Mouse (Mus musculus) stomach, embryonic 15.5 days (tissue): ENCODE data around the gene Dctn2. TPM values are rescaled to one million over a fixed set of nuclear protein-coding genes. Genes with fewer than 3 reads are reported as not detected.
"Not testable (repeated sequence)": the region's sequence is repeated elsewhere in the genome, so short reads cannot be mapped to it uniquely, and the experiment has no call there.

Experiments
- ATAC-seq: fragments of 200-750 bp; cut with Nextera tagmentation; 2 replicates; pipeline ENCODE4 v1.8.0; 2017; ENCODE audit warnings: low read depth, moderate number of reproducible peaks, moderate TSS enrichment; ENCODE audit not compliant: insufficient read depth, low FRiP score
- H3K27ac ChIP-seq: fragments of 300-500 bp; sonication (generic); 2 replicates; pipeline ENCODE4 v1.5.1; 2015; ENCODE audit warnings: mild to moderate bottlenecking, inconsistent platforms
- H3K27me3 ChIP-seq: fragments of 300-500 bp; sonication (generic); replicated peaks from 2 replicates; pipeline ENCODE4 v1.6.1; 2015; ENCODE audit warnings: inconsistent platforms
- H3K36me3 ChIP-seq: fragments of 300-500 bp; sonication (generic); 2 replicates; pipeline ENCODE4 v1.6.1; 2015; ENCODE audit warnings: inconsistent platforms
- H3K4me1 ChIP-seq: fragments of 300-500 bp; sonication (generic); 2 replicates; pipeline ENCODE4 v1.6.1; 2015; ENCODE audit warnings: inconsistent platforms
- H3K4me2 ChIP-seq: fragments of 300-500 bp; sonication (generic); 2 replicates; pipeline ENCODE4 v1.6.1; 2015; ENCODE audit warnings: mild to moderate bottlenecking, inconsistent platforms
- H3K4me3 ChIP-seq: fragments of 300-500 bp; sonication (generic); replicated peaks from 2 replicates; pipeline ENCODE4 v1.5.1; 2015; ENCODE audit warnings: inconsistent platforms
- H3K9ac ChIP-seq: fragments of 300-500 bp; sonication (generic); 2 replicates; pipeline ENCODE4 v1.6.1; 2015; ENCODE audit warnings: inconsistent platforms
- H3K9me3 ChIP-seq: fragments of 300-500 bp; sonication (generic); 2 replicates; pipeline ENCODE4 v1.6.1; 2016; ENCODE audit warnings: inconsistent platforms
- WGBS: fragments of 180-500 bp; shearing (Covaris S2); methylation state at CpG from one replicate; pipeline ENCODE4 v1.1.7; 2015; 5-methylcytosine and 5-hydroxymethylcytosine counted together
- polyA plus RNA-seq: library from polyadenylated mRNA; unstranded; fragments of >200 nt; fragmentation: Nextera tagmentation; extraction: Ambion mirVana; gene quantifications from 2 replicates; pipeline ENCODE4 v1.2.1, GENCODE M21; 2015

The Dctn2 gene
- polyA plus RNA-seq, 1 experiment from 2014 or later: 161 TPM

DNA sequence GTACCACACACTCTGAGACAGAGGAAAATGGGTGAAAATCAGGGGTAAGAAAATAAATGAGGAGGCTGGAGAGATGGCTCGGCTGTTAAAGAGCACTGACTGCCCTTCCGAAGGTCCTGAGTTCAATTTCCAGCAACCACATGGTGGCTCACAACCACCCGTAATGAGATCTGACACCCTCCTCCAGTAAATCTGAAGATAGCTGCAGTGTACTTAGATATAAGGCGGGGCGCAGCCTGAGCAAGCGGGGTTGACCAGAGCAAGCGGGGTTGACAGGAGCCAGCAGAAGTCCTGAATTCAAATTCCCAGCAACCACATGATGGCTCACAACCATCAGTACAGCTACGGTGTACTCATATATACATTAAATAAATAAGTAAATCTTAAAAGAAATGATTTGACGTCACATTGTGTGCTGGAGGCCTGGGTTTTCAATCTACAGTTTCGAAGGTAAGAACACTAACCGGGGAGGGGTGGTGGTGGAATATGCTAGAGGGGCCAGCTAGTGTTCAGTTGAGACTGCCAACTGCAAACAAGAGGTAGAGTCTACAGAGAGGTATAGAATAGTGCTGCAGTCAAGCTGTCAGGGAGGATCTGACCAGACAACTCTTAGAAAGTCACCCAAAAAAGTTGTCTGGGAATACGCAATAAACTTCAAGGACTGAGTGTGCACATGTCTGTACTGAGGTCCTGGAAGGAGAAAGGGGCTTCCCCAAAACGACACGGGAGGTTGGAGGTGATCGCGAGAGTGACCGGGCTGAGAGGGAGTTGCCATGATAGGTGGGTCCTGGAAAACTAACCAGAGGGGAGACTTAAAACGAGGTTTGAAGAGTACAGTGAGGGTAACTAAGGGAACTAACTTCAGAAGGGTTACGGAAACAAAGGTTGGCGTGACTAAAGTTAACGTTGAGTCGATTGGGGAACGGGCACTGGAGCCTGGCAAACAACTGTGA lies 44.6 kb downstream of the Dctn2 start:
- 31% methylated on average over 23 of the region's 23 CpGs for whole genome bisulfite sequencing

DNA sequence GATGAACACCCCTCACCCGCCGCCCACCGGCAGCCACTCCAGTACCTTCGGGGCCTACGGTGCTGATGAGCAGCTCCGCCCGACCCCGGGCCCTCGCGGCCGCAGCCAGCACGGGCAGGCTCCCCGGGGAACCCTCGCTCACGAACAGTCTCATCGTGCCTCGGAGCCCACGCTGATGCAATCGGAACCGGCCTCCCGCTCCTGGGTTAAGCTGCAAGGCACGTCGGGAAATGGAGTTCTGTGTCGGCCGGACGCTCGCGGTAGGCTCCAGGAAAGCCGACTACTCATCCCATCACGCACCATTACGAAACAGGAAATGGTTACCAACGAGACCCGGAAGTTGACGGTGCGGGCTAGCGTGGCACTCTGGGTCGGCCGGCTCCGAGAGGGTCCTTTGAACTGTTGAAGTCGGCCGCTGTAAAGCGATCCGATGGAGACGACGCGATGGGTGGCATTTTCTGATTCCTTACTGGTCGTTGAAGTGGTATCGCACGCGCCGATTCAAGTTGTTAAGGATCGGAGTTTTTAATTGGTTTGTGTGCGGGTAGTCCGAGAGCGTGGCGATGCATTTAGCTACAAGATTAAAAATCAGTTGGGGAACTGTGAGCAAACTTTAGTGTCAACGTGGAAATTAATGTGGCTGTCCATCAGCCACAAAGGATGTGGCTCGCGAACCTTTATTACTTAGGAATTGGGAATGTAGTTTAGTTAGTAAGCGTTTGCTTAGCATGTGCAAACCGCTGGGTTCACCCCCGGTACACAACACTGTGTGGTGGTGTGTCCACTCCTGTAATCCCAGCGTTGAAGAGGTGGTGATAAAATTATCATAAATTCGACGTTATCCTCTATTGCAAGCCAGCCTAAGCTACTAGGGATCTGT lies 45.5 kb downstream of the Dctn2 start, which contains the start of gene Mars:
Gene Mars (minus strand): TSS at position 311 of the 880 bp plus-strand sequence.
- Histone ChIP-seq H3K27ac (peak within 1 kb of the TSS; percentile 81), H3K4me3 (peak within 1 kb of the TSS; percentile 79), H3K36me3 (peaks cover 24% of the 10 kb centered on the region), H3K9me3 (no peaks in the 10 kb centered on the region), H3K9ac (peak within 1 kb of the TSS; percentile 68), H3K4me1 (peaks cover 10% of the 10 kb centered on the region; the same call in 1 of the 2 replicates), H3K4me2 (peak within 1 kb of the TSS; percentile 75), H3K27me3 (no peaks in the 10 kb centered on the region)
- under 1% methylated on average over 65 of the region's 65 CpGs for WGBS
- peak; percentile 97 for ATAC-seq

More for the DNA sequence above, 44.6 kb downstream of the Dctn2 start:
- no peaks in the 10 kb centered on the region for H3K27me3 ChIP-seq
- peak overlapping the region; percentile 68 for H3K9ac ChIP-seq
- H3K27ac ChIP-seq: peak overlapping the region; percentile 81
- H3K4me1 ChIP-seq: peaks cover 10% of the 10 kb centered on the region; the same call in 1 of the 2 replicates
- H3K4me2 ChIP-seq: peak overlapping the region; percentile 75
- ATAC-seq: peak; percentile 23
- no peaks in the 10 kb centered on the region for H3K9me3 ChIP-seq
- peak overlapping the region; percentile 79 for H3K4me3 ChIP-seq
- peaks cover 31% of the 10 kb centered on the region for H3K36me3 ChIP-seq

DNA sequence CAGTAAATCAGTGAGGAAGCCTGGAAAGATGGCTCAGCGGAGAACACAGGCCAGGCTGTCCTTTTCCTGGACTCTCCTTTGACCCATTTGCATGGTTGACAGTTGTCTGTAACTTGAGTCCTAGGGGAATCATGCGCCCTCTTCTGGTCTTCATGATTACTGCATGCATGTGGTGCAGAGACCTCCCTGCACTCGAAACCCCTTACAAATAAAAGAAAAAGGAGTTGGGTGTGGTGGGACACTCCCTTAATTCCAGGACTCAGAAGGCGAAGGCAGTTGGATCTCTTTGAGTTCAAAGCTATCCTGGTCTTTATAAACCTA lies 46.1 kb downstream of the Dctn2 start:
- Histone ChIP-seq H3K36me3 (peaks cover 19% of the 10 kb centered on the region), H3K4me2 (peak overlapping the region; percentile 75), H3K4me3 (peak overlapping the region; percentile 79), H3K27me3 (no peaks in the 10 kb centered on the region), H3K4me1 (peaks cover 10% of the 10 kb centered on the region; the same call in 1 of the 2 replicates), H3K9ac (peak overlapping the region; percentile 56; the same call in 1 of the 2 replicates), H3K9me3 (no peaks in the 10 kb centered on the region), H3K27ac (peak overlapping the region; percentile 81)
- 3% methylated on average over 4 of the region's 4 CpGs for WGBS
- peak; percentile 40; the same call in 1 of the 2 replicates for ATAC-seq

GRCm38 (mm10) chr10:127312858-127313257 lies 46.7 kb downstream of the Dctn2 start:
- Histone ChIP-seq H3K27me3 (no peaks in the 10 kb centered on the region), H3K9ac (no peak overlapping the region), H3K9me3 (no peaks in the 10 kb centered on the region), H3K4me2 (no peak overlapping the region), H3K4me3 (no peak overlapping the region), H3K4me1 (peaks cover 10% of the 10 kb centered on the region; the same call in 1 of the 2 replicates), H3K27ac (no peak overlapping the region), H3K36me3 (peaks cover 13% of the 10 kb centered on the region)
- no peak for ATAC-seq
- WGBS: 73% methylated on average over 4 of the region's 4 CpGs

- WGBS: 93% methylated on average over 5 of the region's 5 CpGs
Measured at GRCm38 (mm10) chr10:127313516-127313915, 47.3 kb downstream of the Dctn2 start.

GRCm38 (mm10) chr10:127314950-127315349 lies 48.8 kb downstream of the Dctn2 start:
- not testable (repeated sequence) for H3K9ac ChIP-seq, H3K27me3 ChIP-seq, ATAC-seq, H3K9me3 ChIP-seq, H3K4me3 ChIP-seq, H3K36me3 ChIP-seq, H3K4me2 ChIP-seq, H3K27ac ChIP-seq
- 74% methylated on average over 1 of the region's 1 CpGs for WGBS
- H3K4me1 ChIP-seq: peaks cover 10% of the 10 kb centered on the region; the same call in 1 of the 2 replicates

More at GRCm38 (mm10) chr10:127313516-127313915, 47.3 kb downstream of the Dctn2 start:
- H3K4me1 ChIP-seq: peaks cover 10% of the 10 kb centered on the region; the same call in 1 of the 2 replicates
- not testable (repeated sequence) for H3K4me3 ChIP-seq, H3K9ac ChIP-seq, ATAC-seq, H3K36me3 ChIP-seq, H3K9me3 ChIP-seq, H3K27ac ChIP-seq, H3K4me2 ChIP-seq, H3K27me3 ChIP-seq

GRCm38 (mm10) chr10:127317277-127317676 lies 51.1 kb downstream of the Dctn2 start:
- 78% methylated on average over 2 of the region's 2 CpGs for WGBS

GRCm38 (mm10) chr10:127318009-127318408 lies 51.8 kb downstream of the Dctn2 start:
- no peaks in the 10 kb centered on the region for H3K27me3 ChIP-seq
- no peaks in the 10 kb centered on the region for H3K4me1 ChIP-seq
- no peak overlapping the region for H3K27ac ChIP-seq
- no peaks in the 10 kb centered on the region for H3K36me3 ChIP-seq
- no peak overlapping the region for H3K4me2 ChIP-seq
- no peak overlapping the region for H3K4me3 ChIP-seq
- no peaks in the 10 kb centered on the region for H3K9me3 ChIP-seq
- no peak for ATAC-seq
- H3K9ac ChIP-seq: no peak overlapping the region
- 44% methylated on average over 4 of the region's 4 CpGs for WGBS

More at GRCm38 (mm10) chr10:127317277-127317676, 51.1 kb downstream of the Dctn2 start:
- no peak overlapping the region for H3K27ac ChIP-seq
- H3K4me1 ChIP-seq: no peaks in the 10 kb centered on the region
- no peak overlapping the region for H3K4me3 ChIP-seq
- H3K4me2 ChIP-seq: no peak overlapping the region
- H3K36me3 ChIP-seq: no peaks in the 10 kb centered on the region
- H3K9me3 ChIP-seq: no peaks in the 10 kb centered on the region
- H3K9ac ChIP-seq: no peak overlapping the region
- ATAC-seq: no peak
- H3K27me3 ChIP-seq: no peaks in the 10 kb centered on the region

- H3K4me1 ChIP-seq: no peaks in the 10 kb centered on the region
- no peaks in the 10 kb centered on the region for H3K36me3 ChIP-seq
- no peak overlapping the region for H3K9ac ChIP-seq
- H3K4me2 ChIP-seq: no peak overlapping the region
- no peak overlapping the region for H3K27ac ChIP-seq
- 0 out of 2 replicates have a peak, but pooled peaks cover 2% of the 10 kb centered on the region for H3K27me3 ChIP-seq
- H3K9me3 ChIP-seq: no peaks in the 10 kb centered on the region
- H3K4me3 ChIP-seq: no peak overlapping the region
- no peak for ATAC-seq
- 65% methylated on average over 7 of the region's 7 CpGs for WGBS
Measured at GRCm38 (mm10) chr10:127319969-127320368, 53.8 kb downstream of the Dctn2 start.

DNA sequence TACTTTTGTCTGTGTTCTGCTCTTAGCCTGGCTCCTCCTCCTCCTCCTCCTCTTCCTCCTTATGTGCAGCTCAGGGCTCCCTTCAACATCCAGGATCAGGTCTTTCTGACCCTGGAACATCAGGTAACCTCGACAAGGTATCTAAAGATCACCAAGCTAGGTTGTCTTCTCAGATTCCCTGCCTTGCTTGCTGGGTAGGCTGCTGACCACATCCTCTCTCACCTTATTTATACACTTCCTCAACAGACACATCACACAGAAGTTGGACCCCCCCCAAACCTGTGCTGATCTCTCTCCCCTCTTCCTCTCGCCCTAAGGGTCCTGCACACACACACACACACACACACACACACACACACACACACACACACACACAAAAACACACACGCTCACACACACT lies 55.5 kb downstream of the Dctn2 start, which contains the start of gene Arhgap9:
Gene Arhgap9 (plus strand): TSS at position 344 of the 400 bp plus-strand sequence.
- Histone ChIP-seq H3K9ac (no peak within 1 kb of the TSS), H3K4me1 (peaks cover 12% of the 10 kb centered on the region), H3K9me3 (no peaks in the 10 kb centered on the region), H3K27ac (no peak within 1 kb of the TSS), H3K27me3 (0 out of 2 replicates have a peak, but pooled peaks cover 13% of the 10 kb centered on the region), H3K36me3 (no peaks in the 10 kb centered on the region), H3K4me2 (no peak within 1 kb of the TSS), H3K4me3 (no peak within 1 kb of the TSS)
- ATAC-seq: no peak
- 66% methylated on average over 3 of the region's 3 CpGs for WGBS

DNA sequence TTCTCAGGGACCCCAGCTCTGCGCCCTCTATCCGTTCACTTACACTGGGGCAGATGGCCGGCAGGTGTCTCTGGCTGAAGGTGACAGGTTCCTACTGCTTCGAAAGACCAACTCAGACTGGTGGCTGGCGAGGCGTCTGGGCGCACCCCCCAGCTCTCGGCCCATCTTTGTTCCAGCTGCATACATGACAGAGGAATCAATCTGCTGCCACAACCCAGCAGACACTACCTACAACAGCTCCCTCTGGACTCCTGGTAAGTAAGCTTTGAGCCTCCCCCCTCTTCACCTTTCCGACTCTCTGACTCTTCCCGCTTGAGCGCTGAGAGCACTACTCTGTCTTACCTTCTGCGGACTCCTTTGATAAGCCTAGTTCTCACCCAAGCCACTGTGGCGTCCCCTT lies 56.0 kb downstream of the Dctn2 start:
- no peak for ATAC-seq
- no peaks in the 10 kb centered on the region for H3K9me3 ChIP-seq
- H3K27me3 ChIP-seq: 0 out of 2 replicates have a peak, but pooled peaks cover 18% of the 10 kb centered on the region
- no peak overlapping the region for H3K4me3 ChIP-seq
- H3K4me1 ChIP-seq: peaks cover 17% of the 10 kb centered on the region
- H3K4me2 ChIP-seq: no peak overlapping the region
- H3K9ac ChIP-seq: no peak overlapping the region
- no peak overlapping the region for H3K27ac ChIP-seq
- H3K36me3 ChIP-seq: no peaks in the 10 kb centered on the region
- 60% methylated on average over 13 of the region's 13 CpGs for WGBS
